7 mouse cellular contexts compared by ENCODE assay signal in the genomic region with DNA sequence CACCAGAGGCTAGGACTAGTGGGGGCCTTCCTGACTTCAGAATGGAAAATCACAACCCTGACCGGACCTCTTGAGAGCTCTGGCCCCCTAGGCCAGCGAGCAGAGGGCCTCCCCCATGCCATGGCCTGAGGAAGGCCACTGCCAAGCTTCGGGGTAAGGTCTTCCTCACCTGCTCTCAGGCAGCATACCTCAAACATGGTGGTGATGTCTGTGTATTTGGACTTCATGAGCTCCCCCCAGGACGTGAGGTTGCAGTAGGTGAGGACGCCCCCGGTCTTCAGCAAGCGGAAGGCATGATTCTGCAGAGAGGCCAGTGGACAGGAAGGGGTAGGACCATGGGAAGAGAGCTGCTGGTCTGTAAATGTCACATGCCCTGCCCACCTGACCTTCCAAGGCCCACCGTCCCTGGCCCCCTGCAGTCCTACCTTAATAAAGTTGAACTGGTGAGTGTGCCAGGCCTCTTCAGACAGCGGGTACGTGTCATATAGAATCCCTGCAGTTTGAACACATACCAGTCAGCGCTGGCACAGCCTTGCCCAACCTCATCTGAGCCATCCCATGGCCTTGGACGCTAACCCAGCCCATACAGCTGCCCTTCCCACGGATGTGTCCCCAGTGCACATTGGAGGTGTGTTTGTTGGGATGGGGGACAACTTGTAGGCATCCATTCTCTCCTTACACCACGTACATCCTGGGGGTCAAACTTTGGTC. TPM values are rescaled to one million over a fixed set of nuclear protein-coding genes. Genes with fewer than 3 reads are reported as not detected.
DNase-seq lines count a peak whose midpoint lies in the region; ATAC-seq and TF ChIP-seq lines count a peak whose summit lies in the region.

No protein-coding gene starts in this region.

- no peak for DNase-seq in intestine, embryonic 14.5 days (ENCODE audit: low spot score)
- peak; percentile 58 for DNase-seq in adrenal gland, postnatal 10 days
- DNase-seq in embryonic facial prominence, embryonic 10.5 days (ENCODE audit: low spot score) = no peak
- DNase-seq in liver, embryonic 11.5 days (ENCODE audit: low spot score) = no peak
- DNase-seq in gastrocnemius, adult 8-10 months (ENCODE audit: low spot score in 2 of 2) = no peak
- DNase-seq in thymus, postnatal 25 days = no peak

- H3K9me3 ChIP-seq in intestine, embryonic 14.5 days (ENCODE audit: control insufficient read depth, low read length) = no peaks in the 10 kb centered on the region
- H3K9me3 ChIP-seq in intestine, postnatal 0 days (ENCODE audit: control insufficient read depth) = no peaks in the 10 kb centered on the region
- no peaks in the 10 kb centered on the region for H3K9me3 ChIP-seq in embryonic facial prominence, embryonic 10.5 days
- H3K9me3 ChIP-seq in liver, embryonic 11.5 days (ENCODE audit: control insufficient read depth, low read length) = no peaks in the 10 kb centered on the region

- WGBS in intestine, embryonic 14.5 days = 89% methylated on average over 14 of the region's 14 CpGs
- WGBS in intestine, postnatal 0 days = 90% methylated on average over 14 of the region's 14 CpGs
- WGBS in embryonic facial prominence, embryonic 10.5 days = 93% methylated on average over 14 of the region's 14 CpGs
- WGBS in liver, embryonic 11.5 days = 88% methylated on average over 14 of the region's 14 CpGs

- H3K27ac ChIP-seq in intestine, embryonic 14.5 days (ENCODE audit: low read depth) = no peak overlapping the region
- no peak overlapping the region for H3K27ac ChIP-seq in intestine, postnatal 0 days (ENCODE audit: low read depth, low read length)
- H3K27ac ChIP-seq in embryonic facial prominence, embryonic 10.5 days (replicated peaks) = peak overlapping the region; percentile 89; the same call in 1 of the 2 replicates
- H3K27ac ChIP-seq in liver, embryonic 11.5 days (ENCODE audit: low read depth, low read length) = no peak overlapping the region

- peaks cover 21% of the 10 kb centered on the region for H3K4me1 ChIP-seq in intestine, embryonic 14.5 days (replicated peaks; ENCODE audit: control insufficient read depth, insufficient read depth, low read length)
- peaks cover 7% of the 10 kb centered on the region; the same call in 1 of the 2 replicates for H3K4me1 ChIP-seq in intestine, postnatal 0 days (replicated peaks; ENCODE audit: control insufficient read depth, insufficient read depth, low read length)
- H3K4me1 ChIP-seq in embryonic facial prominence, embryonic 10.5 days = peaks cover 41% of the 10 kb centered on the region
- peaks cover 33% of the 10 kb centered on the region for H3K4me1 ChIP-seq in liver, embryonic 11.5 days (replicated peaks; ENCODE audit: control insufficient read depth, insufficient read depth, low read length)

- no peak overlapping the region for H3K4me3 ChIP-seq in intestine, embryonic 14.5 days (ENCODE audit: low read depth, low read length)
- no peak overlapping the region for H3K4me3 ChIP-seq in intestine, postnatal 0 days (ENCODE audit: low read depth, low read length)
- H3K4me3 ChIP-seq in embryonic facial prominence, embryonic 10.5 days = peak overlapping the region; percentile 67
- H3K4me3 ChIP-seq in liver, embryonic 11.5 days (ENCODE audit: low read depth, low read length) = peak overlapping the region; percentile 61; the same call in 1 of the 2 replicates

- TF ChIP-seq CTCF in intestine, postnatal 0 days (IDR thresholded peaks at IDR 0.05; ENCODE audit: low read depth) = no peak

- H3K27me3 ChIP-seq in intestine, embryonic 14.5 days (replicated peaks; ENCODE audit: control insufficient read depth, insufficient read depth, low read length) = no peaks in the 10 kb centered on the region
- no peaks in the 10 kb centered on the region for H3K27me3 ChIP-seq in intestine, postnatal 0 days (replicated peaks; ENCODE audit: control insufficient read depth, insufficient read depth, low read length)
- peaks cover 10% of the 10 kb centered on the region; the same call in 1 of the 2 replicates for H3K27me3 ChIP-seq in embryonic facial prominence, embryonic 10.5 days (replicated peaks; ENCODE audit: low read depth, poor library complexity, severe bottlenecking)
- no peaks in the 10 kb centered on the region for H3K27me3 ChIP-seq in liver, embryonic 11.5 days (replicated peaks; ENCODE audit: control insufficient read depth, insufficient read depth, low read length)

- H3K4me2 ChIP-seq in intestine, embryonic 14.5 days (ENCODE audit: low read length) = 0 out of 2 replicates have a peak overlapping the region, but pooled peaks have one; percentile 91
- H3K4me2 ChIP-seq in intestine, postnatal 0 days (replicated peaks; ENCODE audit: low read depth) = no peak overlapping the region
- peak overlapping the region; percentile 99 for H3K4me2 ChIP-seq in liver, embryonic 11.5 days

- peaks cover 50% of the 10 kb centered on the region for H3K36me3 ChIP-seq in intestine, embryonic 14.5 days (ENCODE audit: control insufficient read depth, insufficient read depth, low read length)
- H3K36me3 ChIP-seq in intestine, postnatal 0 days (ENCODE audit: control insufficient read depth, insufficient read depth) = peaks cover 52% of the 10 kb centered on the region
- H3K36me3 ChIP-seq in embryonic facial prominence, embryonic 10.5 days (replicated peaks) = peaks cover 56% of the 10 kb centered on the region
- H3K36me3 ChIP-seq in liver, embryonic 11.5 days (ENCODE audit: control insufficient read depth, insufficient read depth, low read length) = peaks cover 35% of the 10 kb centered on the region

- no peak for ATAC-seq in intestine, embryonic 14.5 days (replicated peaks; ENCODE audit: low FRiP score, low TSS enrichment, low read depth)
- no peak for ATAC-seq in intestine, postnatal 0 days
- ATAC-seq in liver, embryonic 11.5 days (replicated peaks; ENCODE audit: low FRiP score) = no peak

- no peak overlapping the region for H3K9ac ChIP-seq in intestine, embryonic 14.5 days (ENCODE audit: low read length)
- H3K9ac ChIP-seq in intestine, postnatal 0 days (ENCODE audit: low read depth, low read length) = no peak overlapping the region
- H3K9ac ChIP-seq in liver, embryonic 11.5 days (ENCODE audit: low read depth, low read length) = no peak overlapping the region

RNA-seq across cellular contexts. Expression of a gene that starts 1.9 kb away (rescaled TPM):
- polyA plus RNA-seq in intestine, embryonic 14.5 days (2014; fragmentation: Nextera tagmentation; extraction: Ambion mirVana) = 34.1 and 61.2 TPM in 2 replicates
- 30.1 and 37.2 TPM in 2 replicates for polyA plus RNA-seq in intestine, postnatal 0 days (2015; fragmentation: Nextera tagmentation; extraction: Ambion mirVana)
- 100 to 1,000 TPM; 164 to 167 TPM for total RNA-seq in adrenal gland, postnatal 10 days (2021)
- polyA plus RNA-seq in embryonic facial prominence, embryonic 10.5 days (2016; fragmentation: Nextera tagmentation; extraction: Ambion mirVana) = 24.4 and 25.0 TPM in 2 replicates
- polyA plus RNA-seq in liver, embryonic 11.5 days (2014; fragmentation: Nextera tagmentation; extraction: Ambion mirVana) = 49.0 and 49.7 TPM in 2 replicates
- total RNA-seq in gastrocnemius, adult 8-10 months (2022) = 10 to 100 TPM; 19.5 to 33.6 (median 33.4) TPM

RNA-seq across cellular contexts. Expression of a gene that starts 2.4 kb away (rescaled TPM):
- 42.3 and 45.7 TPM in 2 replicates for polyA plus RNA-seq in intestine, embryonic 14.5 days (2014; fragmentation: Nextera tagmentation; extraction: Ambion mirVana)
- 26.6 and 29.0 TPM in 2 replicates for polyA plus RNA-seq in intestine, postnatal 0 days (2015; fragmentation: Nextera tagmentation; extraction: Ambion mirVana)
- 100 to 1,000 TPM in 1 of 2 experiments, 10 to 100 TPM in 1; 93.6 to 121 TPM for total RNA-seq in adrenal gland, postnatal 10 days (2021)
- polyA plus RNA-seq in embryonic facial prominence, embryonic 10.5 days (2016; fragmentation: Nextera tagmentation; extraction: Ambion mirVana) = 56.2 and 58.5 TPM in 2 replicates
- polyA plus RNA-seq in liver, embryonic 11.5 days (2014; fragmentation: Nextera tagmentation; extraction: Ambion mirVana) = 49.2 and 55.0 TPM in 2 replicates
- 10 to 100 TPM; 31.8 to 38.5 (median 34.6) TPM for total RNA-seq in gastrocnemius, adult 8-10 months (2022)

RNA-seq across cellular contexts. Expression of a gene that starts 10.0 kb away (rescaled TPM):
- 453 and 498 TPM in 2 replicates for polyA plus RNA-seq in intestine, embryonic 14.5 days (2014; fragmentation: Nextera tagmentation; extraction: Ambion mirVana)
- 584 and 605 TPM in 2 replicates for polyA plus RNA-seq in intestine, postnatal 0 days (2015; fragmentation: Nextera tagmentation; extraction: Ambion mirVana)
- 100 to 1,000 TPM; 470 to 572 TPM for total RNA-seq in adrenal gland, postnatal 10 days (2021)
- polyA plus RNA-seq in embryonic facial prominence, embryonic 10.5 days (2016; fragmentation: Nextera tagmentation; extraction: Ambion mirVana) = 303 and 309 TPM in 2 replicates
- 401 and 427 TPM in 2 replicates for polyA plus RNA-seq in liver, embryonic 11.5 days (2014; fragmentation: Nextera tagmentation; extraction: Ambion mirVana)
- total RNA-seq in gastrocnemius, adult 8-10 months (2022) = 100 to 1,000 TPM; 576 to 623 (median 605) TPM

RNA-seq across cellular contexts. Expression of a gene that starts 32.7 kb away (rescaled TPM):
- 61.3 and 66.5 TPM in 2 replicates for polyA plus RNA-seq in intestine, embryonic 14.5 days (2014; fragmentation: Nextera tagmentation; extraction: Ambion mirVana)
- polyA plus RNA-seq in intestine, postnatal 0 days (2015; fragmentation: Nextera tagmentation; extraction: Ambion mirVana) = 21.9 and 22.5 TPM in 2 replicates
- 10 to 100 TPM; 26.5 to 39.2 TPM for total RNA-seq in adrenal gland, postnatal 10 days (2021)
- 95.9 and 98.1 TPM in 2 replicates for polyA plus RNA-seq in embryonic facial prominence, embryonic 10.5 days (2016; fragmentation: Nextera tagmentation; extraction: Ambion mirVana)
- polyA plus RNA-seq in liver, embryonic 11.5 days (2014; fragmentation: Nextera tagmentation; extraction: Ambion mirVana) = 67.7 and 71.0 TPM in 2 replicates
- total RNA-seq in gastrocnemius, adult 8-10 months (2022) = 10 to 100 TPM; 12.7 to 16.9 (median 15.2) TPM

RNA-seq across cellular contexts. Expression of a gene that starts 33.3 kb away (rescaled TPM):
- polyA plus RNA-seq in intestine, embryonic 14.5 days (2014; fragmentation: Nextera tagmentation; extraction: Ambion mirVana) = 1,236 and 1,315 TPM in 2 replicates
- polyA plus RNA-seq in intestine, postnatal 0 days (2015; fragmentation: Nextera tagmentation; extraction: Ambion mirVana) = 708 and 727 TPM in 2 replicates
- 1,000 to 10,000 TPM; 1,216 to 1,243 TPM for total RNA-seq in adrenal gland, postnatal 10 days (2021)
- 1,079 and 1,119 TPM in 2 replicates for polyA plus RNA-seq in embryonic facial prominence, embryonic 10.5 days (2016; fragmentation: Nextera tagmentation; extraction: Ambion mirVana)
- polyA plus RNA-seq in liver, embryonic 11.5 days (2014; fragmentation: Nextera tagmentation; extraction: Ambion mirVana) = 1,270 and 1,408 TPM in 2 replicates
- 100 to 1,000 TPM; 626 to 776 (median 688) TPM for total RNA-seq in gastrocnemius, adult 8-10 months (2022)

Comparison
In these comparisons a context has a peak if more than half of its experiments do, and no peak if none do; other contexts are left out.
1. H3K4me3 ChIP-seq: peak in embryonic facial prominence, embryonic 10.5 days (single experiment) and liver, embryonic 11.5 days (single experiment); none in intestine, embryonic 14.5 days (single experiment) and intestine, postnatal 0 days (single experiment).